Comparison of ENCODE assay signal across 27 mouse cellular contexts in the genomic region with DNA sequence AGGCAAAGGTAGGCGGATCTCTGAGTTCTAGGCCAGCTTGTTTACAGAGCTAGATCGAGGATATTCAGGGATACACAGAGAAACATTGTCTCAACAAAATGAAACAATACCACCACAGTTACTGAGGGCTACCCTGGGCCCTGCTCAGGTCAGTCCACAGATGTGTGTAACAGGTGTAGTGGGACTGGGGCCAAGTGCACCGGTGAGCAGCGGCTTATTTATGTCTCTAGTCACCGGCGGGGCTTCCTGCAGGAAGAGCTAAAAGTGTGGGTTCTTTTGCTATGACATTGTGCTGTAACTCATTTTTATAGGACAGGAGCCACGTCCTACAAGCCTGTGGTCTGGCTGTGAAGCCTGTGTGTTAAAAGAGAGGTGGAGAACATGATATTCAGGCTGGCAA. TPM values are rescaled to one million over a fixed set of nuclear protein-coding genes. Genes with fewer than 3 reads are reported as not detected.
DNase-seq lines count a peak whose midpoint lies in the region.
"Had no signal": no experiment of that assay in that cellular context is flagged by ENCODE, and none has a peak within 500 bp of the region (broad histone marks: within the 10 kb centered on the region; RNA-seq: fewer than 3 reads in every experiment).

No protein-coding gene starts in this region.

- H3K9me3 ChIP-seq in midbrain, embryonic 10.5 days (replicated peaks) = no peaks in the 10 kb centered on the region
- H3K9me3 ChIP-seq: embryonic facial prominence, embryonic 13.5 days; forebrain, embryonic 10.5 days; forebrain, embryonic 13.5 days; heart, embryonic 12.5 days; heart, embryonic 15.5 days; hindbrain, embryonic 10.5 days; hindbrain, embryonic 13.5 days; intestine, embryonic 15.5 days had no signal

- H3K4me3 ChIP-seq in midbrain, embryonic 10.5 days = no peak overlapping the region
- H3K4me3 ChIP-seq: embryonic facial prominence, embryonic 13.5 days; forebrain, embryonic 10.5 days; forebrain, embryonic 13.5 days; heart, embryonic 12.5 days; heart, embryonic 15.5 days; hindbrain, embryonic 10.5 days; hindbrain, embryonic 13.5 days; intestine, embryonic 15.5 days had no signal

- no peak overlapping the region for H3K27ac ChIP-seq in midbrain, embryonic 10.5 days (replicated peaks)
- H3K27ac ChIP-seq: embryonic facial prominence, embryonic 13.5 days; forebrain, embryonic 10.5 days; forebrain, embryonic 13.5 days; heart, embryonic 15.5 days; hindbrain, embryonic 10.5 days; hindbrain, embryonic 13.5 days; intestine, embryonic 15.5 days had no signal

- H3K36me3 ChIP-seq in midbrain, embryonic 10.5 days = 0 out of 2 replicates have a peak, but pooled peaks cover under 1% of the 10 kb centered on the region
- H3K36me3 ChIP-seq: forebrain, embryonic 10.5 days; heart, embryonic 12.5 days; heart, embryonic 15.5 days; intestine, embryonic 15.5 days had no signal

- H3K4me1 ChIP-seq in midbrain, embryonic 10.5 days = no peaks in the 10 kb centered on the region
- H3K4me1 ChIP-seq: embryonic facial prominence, embryonic 13.5 days; forebrain, embryonic 10.5 days; forebrain, embryonic 13.5 days; hindbrain, embryonic 13.5 days had no signal

- no peaks in the 10 kb centered on the region for H3K27me3 ChIP-seq in midbrain, embryonic 10.5 days (ENCODE audit: low read depth, poor library complexity, severe bottlenecking)
- H3K27me3 ChIP-seq: embryonic facial prominence, embryonic 13.5 days; forebrain, embryonic 13.5 days; heart, embryonic 12.5 days; heart, embryonic 15.5 days; hindbrain, embryonic 13.5 days; intestine, embryonic 15.5 days had no signal

- DNase-seq in gastrocnemius, postnatal 10 days = peak; percentile 25
- no peak for DNase-seq in gastrocnemius, postnatal 4 days (ENCODE audit: low spot score in 2 of 2)
- peak; percentile 23 for DNase-seq in mesoderm, embryonic 11.5 days (ENCODE audit: low read depth, low spot score)
- DNase-seq in skeletal muscle tissue, adult 2 months (ENCODE audit: low read depth, low spot score) = peak; percentile 69
- no peak for DNase-seq in midbrain, embryonic 10.5 days (ENCODE audit: low spot score)
- DNase-seq in heart, adult 18-20 months = no peak
- DNase-seq: adrenal gland, adult 8-10 months; adrenal gland, postnatal 25 days; cerebellum, adult 11-12 months; cerebellum, adult 8-10 months; cerebellum, postnatal 10 days; cerebellum, postnatal 36 days; gastrocnemius, postnatal 36 days; heart, adult 11 months; heart, postnatal 10 days; heart, postnatal 36 days had no signal

- 82% methylated on average over 7 of the region's 7 CpGs for WGBS in midbrain, embryonic 10.5 days

RNA-seq across cellular contexts. Expression of a gene that starts 9.0 kb away (rescaled TPM):
- over 10,000 TPM; 11,325 to 12,607 TPM for total RNA-seq in gastrocnemius, postnatal 10 days (2021)
- total RNA-seq in gastrocnemius, postnatal 4 days (2021) = 1,000 to 10,000 TPM; 6,232 to 6,720 TPM
- 0.16 and 0.28 TPM in 2 replicates for polyA plus RNA-seq in midbrain, embryonic 10.5 days (2016; fragmentation: Nextera tagmentation; extraction: Ambion mirVana)
- under 1 TPM; 0.87 TPM for total RNA-seq in heart, adult 18-20 months (2021)
- total RNA-seq: adrenal gland, postnatal 25 days had no signal

RNA-seq across cellular contexts. Expression of a gene that starts 21.4 kb away (rescaled TPM):
- total RNA-seq in gastrocnemius, postnatal 10 days (2021) = 10 to 100 TPM; 52.0 to 53.7 TPM
- 10 to 100 TPM; 52.7 to 57.0 TPM for total RNA-seq in gastrocnemius, postnatal 4 days (2021)
- polyA plus RNA-seq in midbrain, embryonic 10.5 days (2016; fragmentation: Nextera tagmentation; extraction: Ambion mirVana) = 54.1 and 58.7 TPM in 2 replicates
- total RNA-seq in heart, adult 18-20 months (2021) = 10 to 100 TPM; 40.9 to 45.1 TPM

RNA-seq across cellular contexts. Expression of a gene that starts 25.3 kb away (rescaled TPM):
- 10 to 100 TPM; 11.4 to 15.2 TPM for total RNA-seq in gastrocnemius, postnatal 10 days (2021)
- total RNA-seq in gastrocnemius, postnatal 4 days (2021) = 10 to 100 TPM; 14.0 to 16.2 TPM
- polyA plus RNA-seq in midbrain, embryonic 10.5 days (2016; fragmentation: Nextera tagmentation; extraction: Ambion mirVana) = 26.6 and 27.0 TPM in 2 replicates
- 1 to 10 TPM; 5.5 to 7.5 TPM for total RNA-seq in heart, adult 18-20 months (2021)

RNA-seq across cellular contexts. Expression of a gene that starts 33.3 kb away (rescaled TPM):
- 100 to 1,000 TPM in 1 of 2 experiments, 10 to 100 TPM in 1; 99.0 to 114 TPM for total RNA-seq in gastrocnemius, postnatal 10 days (2021)
- total RNA-seq in gastrocnemius, postnatal 4 days (2021) = 100 to 1,000 TPM in 1 of 2 experiments, 10 to 100 TPM in 1; 97.3 to 127 TPM
- 161 and 178 TPM in 2 replicates for polyA plus RNA-seq in midbrain, embryonic 10.5 days (2016; fragmentation: Nextera tagmentation; extraction: Ambion mirVana)
- total RNA-seq in heart, adult 18-20 months (2021) = 100 to 1,000 TPM; 286 to 355 TPM

RNA-seq across cellular contexts. Expression of a gene that starts 39.2 kb away (rescaled TPM):
- total RNA-seq in gastrocnemius, postnatal 10 days (2021) = under 1 TPM; 0.35 to 0.72 TPM
- under 1 TPM; 0.13 to 0.39 TPM for total RNA-seq in gastrocnemius, postnatal 4 days (2021)
- 0.07 and 0.16 TPM in 2 replicates for polyA plus RNA-seq in midbrain, embryonic 10.5 days (2016; fragmentation: Nextera tagmentation; extraction: Ambion mirVana)
- 1 to 10 TPM in 1 of 2 experiments, under 1 TPM in 1; 0.32 to 4.2 TPM for total RNA-seq in heart, adult 18-20 months (2021)
- total RNA-seq: gastrocnemius, adult 18-20 months; gastrocnemius, postnatal 36 days had no signal
- polyA plus RNA-seq: embryonic facial prominence, embryonic 13.5 days; forebrain, embryonic 13.5 days; forebrain, embryonic 16.5 days; heart, embryonic 12.5 days; heart, embryonic 15.5 days; hindbrain, embryonic 10.5 days; hindbrain, embryonic 13.5 days; hindbrain, embryonic 16.5 days; intestine, embryonic 15.5 days had no signal

Comparison
In these comparisons a context has a peak if more than half of its experiments do, and no peak if none do; other contexts are left out.
1. DNase-seq: peak in gastrocnemius, postnatal 10 days (single experiment), mesoderm, embryonic 11.5 days (single experiment) and skeletal muscle tissue, adult 2 months (single experiment); none in gastrocnemius, postnatal 4 days (0 of 2), midbrain, embryonic 10.5 days (single experiment) and heart, adult 18-20 months (0 of 2).
2. RNA of a gene that starts 9.0 kb away (total RNA-seq): 11,325 to 12,607 TPM in gastrocnemius, postnatal 10 days and 6,232 to 6,720 TPM in gastrocnemius, postnatal 4 days; 0.87 TPM in heart, adult 18-20 months; every median in the first group is over 1,000 times any median in the second.